Mouse (Mus musculus) ES-E14 (cell line): ENCODE measurements around the gene Kif5c. TPM values are rescaled to one million over a fixed set of nuclear protein-coding genes. Genes with fewer than 3 reads are reported as not detected.

Experiments used
- DNase-seq: peaks from one replicate; pipeline ENCODE4 v3.0.0-alpha.2; 2013; ENCODE audit warnings: low read depth, low spot score
- H3K27ac ChIP-seq: 2 replicates; pipeline ENCODE4 v1.5.1; 2012; ENCODE audit warnings: low read depth, mild to moderate bottlenecking, low read length, moderate library complexity, mixed read lengths; ENCODE audit not compliant: poor library complexity, insufficient read depth, severe bottlenecking
- H3K36me3 ChIP-seq: 2 replicates; pipeline ENCODE4 v1.6.1; 2012; ENCODE audit warnings: mild to moderate bottlenecking, low read length, moderate library complexity, mixed read lengths; ENCODE audit not compliant: control insufficient read depth, poor library complexity, insufficient read depth, severe bottlenecking
- H3K4me1 ChIP-seq, 2 experiments: fragments of 150-350 bp in 1 of 2; sonication (generic) in 1 of 2; 2 replicates each; pipeline ENCODE4 v1.6.1; 2012; ENCODE audit warnings: low read length in 2 of 2, mild to moderate bottlenecking in 1 of 2, mixed read lengths in 1 of 2; ENCODE audit not compliant: control insufficient read depth in 2 of 2, insufficient read depth in 2 of 2, poor library complexity in 1 of 2
- H3K4me3 ChIP-seq, 2 experiments: fragments of 150-350 bp in 1 of 2; sonication (generic) in 1 of 2; 2 replicates each; pipeline ENCODE4 v1.5.1; 2012; ENCODE audit warnings: low read length in 2 of 2, low read depth in 1 of 2, mild to moderate bottlenecking in 1 of 2, mixed read lengths in 1 of 2; ENCODE audit not compliant: insufficient read depth in 1 of 2, poor library complexity in 1 of 2, severe bottlenecking in 1 of 2
- H3K9ac ChIP-seq: 2 replicates; pipeline ENCODE4 v1.6.1; 2012; ENCODE audit warnings: low read depth, mild to moderate bottlenecking, low read length, mixed read lengths; ENCODE audit not compliant: poor library complexity, insufficient read depth, severe bottlenecking
- H3K9me3 ChIP-seq: fragments of 150-350 bp; sonication (generic); 2 replicates; pipeline ENCODE4 v1.6.1; 2012; ENCODE audit warnings: low read depth, mild to moderate bottlenecking, low read length; ENCODE audit not compliant: control insufficient read depth, insufficient read depth
- CHD2 ChIP-seq: IDR thresholded peaks from 2 replicates; pipeline ENCODE4 v1.6.1; 2014; ENCODE audit warnings: mild to moderate bottlenecking, low read depth, low read length, inconsistent platforms
- HCFC1 ChIP-seq: IDR thresholded peaks from 2 replicates; pipeline ENCODE4 v1.6.1; 2012; ENCODE audit warnings: low read length, inconsistent platforms, borderline replicate concordance; ENCODE audit not compliant: insufficient read depth
- MAFK ChIP-seq: IDR thresholded peaks from 2 replicates; pipeline ENCODE4 v1.6.1; 2014; ENCODE audit warnings: mild to moderate bottlenecking, low read depth, low read length, inconsistent platforms; ENCODE audit not compliant: insufficient read depth
- ZC3H11A ChIP-seq: IDR thresholded peaks from 2 replicates; pipeline ENCODE4 v1.6.1; 2012; ENCODE audit warnings: low read depth, mild to moderate bottlenecking, inconsistent platforms, low read length, borderline replicate concordance
- ZNF384 ChIP-seq: IDR thresholded peaks from 2 replicates; pipeline ENCODE4 v1.6.1; 2012; ENCODE audit warnings: low read depth, low read length, inconsistent platforms
- in situ Hi-C, 2 experiments: fragments of 600-800 bp; cut with MboI; formaldehyde crosslinking; loops; one replicate each; pipeline ENCODE4 v1.15.1; 2025; ENCODE audit warnings: low sequenced_read_pairs in 2 of 2, inconsistent platforms in 1 of 2; ENCODE audit not compliant: unreplicated experiment in 2 of 2
- total RNA-seq: library from RNA; depleted of rRNA; stranded (reverse); fragments of 300-350 nt; gene quantifications from 2 replicates; pipeline ENCODE4 v1.2.3, GENCODE M21; 2012

Kif5c gene
- total RNA-seq, 1 experiment: 34.2 TPM

GRCm38 (mm10) chr2:49789078-49789477 is 170.0 kb downstream of the Kif5c start:
- no peaks in the 10 kb centered on the region for H3K9me3 ChIP-seq
- in situ Hi-C loops: loop anchor here in 1 of 2 experiments (25.0 kb wide), 1 partner anchor 473 kb away; no protein-coding TSS in a partner anchor
- H3K4me3 ChIP-seq: no peak overlapping the region
- no peak for TF ChIP-seq CHD2
- no peak for TF ChIP-seq HCFC1
- no peak for TF ChIP-seq ZNF384
- TF ChIP-seq MAFK: no peak
- TF ChIP-seq ZC3H11A: no peak
- no peak overlapping the region for H3K9ac ChIP-seq
- no peaks in the 10 kb centered on the region for H3K36me3 ChIP-seq
- 0 out of 4 replicates have a peak, but pooled peaks cover 0 to 2% of the 10 kb centered on the region in 2 experiments for H3K4me1 ChIP-seq
- no peak for DNase-seq
- H3K27ac ChIP-seq: no peak overlapping the region

GRCm38 (mm10) chr2:49789504-49789903 is 170.4 kb downstream of the Kif5c start:
- no peak for DNase-seq
- in situ Hi-C loops: loop anchor here in 1 of 2 experiments (25.0 kb wide), 1 partner anchor 473 kb away; no protein-coding TSS in a partner anchor
- TF ChIP-seq MAFK (no peak), CHD2 (no peak)
- 0 out of 4 replicates have a peak, but pooled peaks cover 0 to 2% of the 10 kb centered on the region in 2 experiments for H3K4me1 ChIP-seq
- no peak overlapping the region for H3K9ac ChIP-seq
- H3K9me3 ChIP-seq: no peaks in the 10 kb centered on the region
- no peaks in the 10 kb centered on the region for H3K36me3 ChIP-seq
- no peak overlapping the region for H3K4me3 ChIP-seq
- H3K27ac ChIP-seq: no peak overlapping the region

GRCm38 (mm10) chr2:49797444-49798143 is 178.5 kb downstream of the Kif5c start:
- in situ Hi-C loops: loop anchor here in 1 of 2 experiments (25.0 kb wide), 1 partner anchor 465 kb away; no protein-coding TSS in a partner anchor
- Histone ChIP-seq H3K9ac (no peak overlapping the region), H3K4me1 (no peaks in the 10 kb centered on the region), H3K36me3 (no peaks in the 10 kb centered on the region), H3K4me3 (no peak overlapping the region), H3K9me3 (no peaks in the 10 kb centered on the region), H3K27ac (no peak overlapping the region)
- TF ChIP-seq ZNF384 (no peak), CHD2 (no peak), ZC3H11A (no peak), MAFK (no peak), HCFC1 (no peak)
- DNase-seq: no peak

GRCm38 (mm10) chr2:49804448-49804847 is 185.3 kb downstream of the Kif5c start:
- Histone ChIP-seq H3K9me3 (no peaks in the 10 kb centered on the region), H3K36me3 (no peaks in the 10 kb centered on the region), H3K4me1 (peaks cover 3 to 7% of the 10 kb centered on the region in 2 experiments; a peak in 3 of 4 replicates), H3K4me3 (no peak overlapping the region), H3K27ac (no peak overlapping the region), H3K9ac (no peak overlapping the region)
- TF ChIP-seq CHD2 (no peak), MAFK (no peak), ZNF384 (no peak)
- DNase-seq: no peak
- in situ Hi-C loops: no loop called here
